Comparison of ENCODE assay signal across 35 mouse cellular contexts in the genomic region with DNA sequence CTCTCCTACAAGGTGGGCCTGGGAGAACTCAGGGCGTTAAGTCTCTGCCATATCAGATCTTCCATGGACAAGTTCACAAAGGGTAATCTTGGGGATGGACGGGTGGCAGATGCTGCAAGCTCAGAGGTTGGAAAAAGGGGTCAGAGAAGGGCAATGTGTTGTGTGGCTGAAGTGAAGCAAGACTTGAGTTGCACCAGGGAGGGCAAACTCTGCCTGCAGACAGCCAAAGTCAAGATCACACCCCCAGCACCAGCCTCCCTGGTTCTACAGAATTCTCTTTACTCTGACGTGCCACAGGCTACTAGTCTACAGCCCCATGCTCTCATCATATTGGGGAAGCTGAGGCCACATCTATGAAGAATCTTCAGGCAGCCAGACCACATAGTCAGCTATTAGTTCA. TPM values are rescaled to one million over a fixed set of nuclear protein-coding genes. Genes with fewer than 3 reads are reported as not detected.
"Had no signal": no experiment of that assay in that cellular context is flagged by ENCODE, and none has a peak within 500 bp of the region (broad histone marks: within the 10 kb centered on the region; RNA-seq: fewer than 3 reads in every experiment).

No protein-coding gene starts in this region.

RNA-seq across cellular contexts. Expression of gene Serpina1e, which starts 5.8 kb away (rescaled TPM):
- total RNA-seq: heart, postnatal 10 days; heart, postnatal 14 days; hematopoietic stem cell, adult 5-6 weeks; hindbrain, postnatal 0 days; layer of hippocampus, adult 18-20 months; layer of hippocampus, adult 2 months; layer of hippocampus, postnatal 10 days; layer of hippocampus, postnatal 14 days; layer of hippocampus, postnatal 25 days; layer of hippocampus, postnatal 36 days; left cerebral cortex, adult 18-20 months had no signal
- polyA plus RNA-seq: heart, embryonic 14.5 days; hindbrain, embryonic 10.5 days; hindbrain, embryonic 11.5 days; hindbrain, embryonic 12.5 days; hindbrain, embryonic 13.5 days; hindbrain, embryonic 14.5 days; hindbrain, embryonic 16.5 days; hindbrain, postnatal 0 days; inflammation-experienced regulatory T-cells, adult 6 months had no signal

RNA-seq across cellular contexts. Expression of gene Serpina11, which starts 36.8 kb away (rescaled TPM):
- total RNA-seq: heart, postnatal 10 days; heart, postnatal 14 days; heart, postnatal 25 days; heart, postnatal 36 days; heart, postnatal 4 days; hematopoietic stem cell, adult 5-6 weeks; hindbrain, postnatal 0 days; layer of hippocampus, adult 18-20 months; layer of hippocampus, adult 2 months; layer of hippocampus, adult 8-10 months; layer of hippocampus, postnatal 10 days; layer of hippocampus, postnatal 14 days; layer of hippocampus, postnatal 25 days; layer of hippocampus, postnatal 36 days; left cerebral cortex, adult 18-20 months had no signal
- polyA plus RNA-seq: heart, embryonic 12.5 days; heart, embryonic 13.5 days; heart, embryonic 14.5 days; heart, embryonic 15.5 days; heart, embryonic 16.5 days; heart, postnatal 0 days; hindbrain, embryonic 10.5 days; hindbrain, embryonic 11.5 days; hindbrain, embryonic 12.5 days; hindbrain, embryonic 13.5 days; hindbrain, embryonic 14.5 days; hindbrain, embryonic 15.5 days; hindbrain, embryonic 16.5 days; inflammation-experienced regulatory T-cells, adult 6 months; intestine, embryonic 14.5 days; intestine, postnatal 0 days; kidney, embryonic 14.5 days; kidney, embryonic 15.5 days; kidney, embryonic 16.5 days; kidney, postnatal 0 days had no signal

RNA-seq across cellular contexts. Expression of gene Serpina1c, which starts 48.3 kb away (rescaled TPM):
- total RNA-seq: heart, postnatal 10 days; heart, postnatal 14 days; heart, postnatal 25 days; heart, postnatal 36 days; heart, postnatal 4 days; hematopoietic stem cell, adult 5-6 weeks; hindbrain, postnatal 0 days; layer of hippocampus, adult 18-20 months; layer of hippocampus, adult 2 months; layer of hippocampus, adult 8-10 months; layer of hippocampus, postnatal 10 days; layer of hippocampus, postnatal 14 days; layer of hippocampus, postnatal 25 days; layer of hippocampus, postnatal 36 days; left cerebral cortex, adult 18-20 months had no signal
- polyA plus RNA-seq: heart, embryonic 14.5 days; heart, postnatal 0 days; hindbrain, embryonic 10.5 days; hindbrain, embryonic 11.5 days; hindbrain, embryonic 12.5 days; hindbrain, embryonic 13.5 days; hindbrain, embryonic 14.5 days; hindbrain, embryonic 16.5 days; hindbrain, postnatal 0 days; inflammation-experienced regulatory T-cells, adult 6 months had no signal
